Mouse (Mus musculus) limb, embryonic 11.5 days (tissue): ENCODE data around the gene Myog. TPM values are rescaled to one million over a fixed set of nuclear protein-coding genes. Genes with fewer than 3 reads are reported as not detected.
A peak's percentile ranks its signal among the peaks of the same experiment; 100 is the strongest.

Experiments used
- ATAC-seq: fragments of 200-750 bp; cut with Nextera tagmentation; 2 replicates; pipeline ENCODE4 v1.8.0; 2017; ENCODE audit warnings: low read depth; ENCODE audit not compliant: insufficient number of reproducible peaks, low FRiP score, low TSS enrichment
- DNase-seq: peaks from one replicate; pipeline ENCODE4 v3.0.0-alpha.2; 2015; ENCODE audit warnings: low spot score
- H3K27ac ChIP-seq: fragments of 300-500 bp; sonication (generic); replicated peaks from 2 replicates; pipeline ENCODE4 v1.5.1; 2014; ENCODE audit warnings: low read depth, mild to moderate bottlenecking, low read length
- H3K27me3 ChIP-seq: fragments of 300-500 bp; sonication (generic); 2 replicates; pipeline ENCODE4 v1.6.1; 2014; ENCODE audit warnings: mild to moderate bottlenecking, low read length, mixed read lengths; ENCODE audit not compliant: control insufficient read depth, insufficient read depth
- H3K36me3 ChIP-seq: fragments of 300-500 bp; sonication (generic); 2 replicates; pipeline ENCODE4 v1.6.1; 2014; ENCODE audit warnings: mild to moderate bottlenecking, low read length, moderate library complexity, mixed read lengths; ENCODE audit not compliant: control insufficient read depth, insufficient read depth
- H3K4me1 ChIP-seq: fragments of 300-500 bp; sonication (generic); 2 replicates; pipeline ENCODE4 v1.6.1; 2014; ENCODE audit warnings: low read length, mixed read lengths; ENCODE audit not compliant: control insufficient read depth, insufficient read depth
- H3K4me2 ChIP-seq: fragments of 300-500 bp; sonication (generic); 2 replicates; pipeline ENCODE4 v1.6.1; 2014; ENCODE audit warnings: low read depth, mild to moderate bottlenecking, moderate library complexity; ENCODE audit not compliant: severe bottlenecking
- H3K4me3 ChIP-seq: fragments of 300-500 bp; sonication (generic); 2 replicates; pipeline ENCODE4 v1.5.1; 2014; ENCODE audit warnings: low read depth, low read length
- H3K9ac ChIP-seq: fragments of 300-500 bp; sonication (generic); 2 replicates; pipeline ENCODE4 v1.6.1; 2014; ENCODE audit warnings: mild to moderate bottlenecking, low read length
- H3K9me3 ChIP-seq: fragments of 300-500 bp; sonication (generic); 2 replicates; pipeline ENCODE4 v1.6.1; 2016; ENCODE audit warnings: low read length; ENCODE audit not compliant: control insufficient read depth
- WGBS: fragments of 180-500 bp; shearing (Covaris S2); extraction: QIAGEN DNeasy Blood & Tissue Kit; methylation state at CpG from one replicate; pipeline ENCODE4 v1.1.7; 2014; 5-methylcytosine and 5-hydroxymethylcytosine counted together
- polyA plus RNA-seq: library from polyadenylated mRNA; unstranded; fragments of >200 nt; fragmentation: Nextera tagmentation; extraction: Ambion mirVana; gene quantifications from 2 replicates; pipeline ENCODE4 v1.2.1, GENCODE M21; 2014

Gene Myog
- polyA plus RNA-seq, result 30.5 and 31.5 TPM in 2 replicates

DNA sequence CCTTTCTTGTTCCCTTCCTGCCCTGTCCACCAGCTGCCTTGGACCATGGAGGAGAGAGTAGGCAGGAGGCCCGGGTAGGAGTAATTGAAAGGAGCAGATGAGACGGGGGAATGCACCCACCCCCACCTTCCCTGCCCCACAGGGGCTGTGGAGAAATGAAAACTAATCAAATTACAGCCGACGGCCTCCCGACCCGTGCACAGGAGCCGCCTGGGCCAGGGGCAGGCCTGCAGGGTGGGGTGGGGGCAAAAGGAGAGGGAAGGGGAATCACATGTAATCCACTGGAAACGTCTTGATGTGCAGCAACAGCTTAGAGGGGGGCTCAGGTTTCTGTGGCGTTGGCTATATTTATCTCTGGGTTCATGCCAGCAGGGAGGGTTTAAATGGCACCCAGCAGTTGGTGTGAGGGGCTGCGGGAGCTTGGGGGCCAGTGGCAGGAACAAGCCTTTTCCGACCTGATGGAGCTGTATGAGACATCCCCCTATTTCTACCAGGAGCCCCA lies at the start of gene Myog:
Gene Myog, plus strand, starts transcription at position 392 of the 502 bp plus-strand sequence.
- Histone ChIP-seq H3K4me2 (no peak within 1 kb of the TSS), H3K4me3 (no peak within 1 kb of the TSS), H3K36me3 (no peaks in the 10 kb centered on the region), H3K4me1 (peaks cover 6% of the 10 kb centered on the region; the same call in 1 of the 2 replicates), H3K9ac (no peak within 1 kb of the TSS), H3K27me3 (no peaks in the 10 kb centered on the region), H3K9me3 (no peaks in the 10 kb centered on the region), H3K27ac (0 out of 2 replicates have a peak within 1 kb of the TSS, but pooled peaks have one; percentile 30)
- ATAC-seq, result peak; percentile 31; the same call in 1 of the 2 replicates
- WGBS, result 40% methylated on average over 11 of the region's 11 CpGs
- DNase-seq, result no peak

DNA sequence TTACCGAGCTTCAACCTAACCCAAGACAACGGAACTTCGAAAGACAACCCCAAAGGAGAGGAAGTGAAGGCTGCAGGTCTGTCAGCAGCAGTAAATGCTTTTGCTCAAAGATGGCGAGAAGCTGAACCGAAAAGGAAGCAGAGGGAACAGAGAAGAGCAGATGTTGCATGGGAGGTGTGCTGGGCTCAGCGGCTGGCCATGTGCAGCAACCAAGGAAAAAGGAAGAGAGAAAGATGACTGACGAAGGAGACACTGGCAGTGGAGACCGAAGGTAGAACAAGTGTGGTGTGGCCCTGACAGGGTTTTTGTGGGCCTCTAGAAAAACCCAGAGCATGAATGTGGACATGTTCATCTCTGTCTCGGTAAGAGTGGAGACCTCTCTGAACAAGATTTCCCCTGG lies 49.1 kb upstream of the Myog start:
- Histone ChIP-seq H3K36me3 (no peaks in the 10 kb centered on the region), H3K9me3 (no peaks in the 10 kb centered on the region), H3K9ac (no peak overlapping the region), H3K4me1 (no peaks in the 10 kb centered on the region), H3K4me3 (no peak overlapping the region), H3K27me3 (peaks cover 14% of the 10 kb centered on the region), H3K27ac (no peak overlapping the region), H3K4me2 (no peak overlapping the region)
- no peak for DNase-seq
- WGBS, result 87% methylated on average over 9 of the region's 9 CpGs
- ATAC-seq, result no peak

DNA sequence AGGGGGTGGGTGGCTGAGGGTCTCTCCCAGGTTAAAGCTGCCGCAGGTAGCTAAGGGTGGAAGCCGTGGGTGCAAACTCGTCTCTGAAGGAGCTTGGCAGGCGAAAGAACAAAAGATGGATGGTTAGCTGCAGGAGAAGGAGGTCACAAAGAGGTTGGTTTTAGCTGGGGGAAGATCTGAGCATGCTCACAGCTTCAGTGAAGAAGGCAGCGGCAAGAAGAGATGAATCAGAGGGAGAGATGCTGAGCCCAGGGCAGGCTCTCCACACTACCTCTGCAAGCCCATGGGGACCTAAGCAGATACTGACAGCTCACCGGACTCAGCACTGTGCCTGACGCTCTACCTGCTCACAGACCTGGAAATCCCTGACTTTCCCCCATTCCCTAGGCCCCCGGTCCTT lies 48.5 kb upstream of the Myog start:
- Histone ChIP-seq H3K4me3 (no peak overlapping the region), H3K36me3 (no peaks in the 10 kb centered on the region), H3K9ac (no peak overlapping the region), H3K4me2 (no peak overlapping the region), H3K27ac (no peak overlapping the region), H3K4me1 (no peaks in the 10 kb centered on the region), H3K27me3 (peaks cover 8% of the 10 kb centered on the region), H3K9me3 (no peaks in the 10 kb centered on the region)
- ATAC-seq (no peak), DNase-seq (no peak)
- WGBS, result 81% methylated on average over 8 of the region's 8 CpGs

DNA sequence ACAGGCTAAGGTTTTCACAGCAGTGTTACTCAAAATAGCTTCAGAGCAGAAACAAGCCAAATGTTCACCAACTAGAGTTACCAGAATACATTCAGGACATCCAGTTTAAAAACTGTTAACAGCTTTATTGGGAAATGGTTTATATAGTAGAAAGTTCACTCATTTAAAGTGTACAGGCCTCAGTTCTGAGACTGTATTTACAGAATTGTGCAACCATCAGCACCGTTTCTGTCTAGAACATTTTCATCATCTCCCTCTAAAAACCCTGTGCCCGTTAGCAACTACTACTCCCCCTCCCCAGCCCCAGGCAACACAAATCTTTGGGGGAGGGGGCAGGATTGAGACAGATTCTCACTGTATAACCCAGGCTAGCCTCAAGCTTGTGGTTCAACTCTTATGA lies 47.5 kb upstream of the Myog start:
- 73% methylated on average over 2 of the region's 2 CpGs for WGBS
- Histone ChIP-seq H3K36me3 (no peaks in the 10 kb centered on the region), H3K4me2 (no peak overlapping the region), H3K27ac (no peak overlapping the region), H3K4me1 (no peaks in the 10 kb centered on the region), H3K9me3 (no peaks in the 10 kb centered on the region), H3K27me3 (no peaks in the 10 kb centered on the region), H3K4me3 (no peak overlapping the region), H3K9ac (no peak overlapping the region)
- DNase-seq (no peak), ATAC-seq (no peak)

DNA sequence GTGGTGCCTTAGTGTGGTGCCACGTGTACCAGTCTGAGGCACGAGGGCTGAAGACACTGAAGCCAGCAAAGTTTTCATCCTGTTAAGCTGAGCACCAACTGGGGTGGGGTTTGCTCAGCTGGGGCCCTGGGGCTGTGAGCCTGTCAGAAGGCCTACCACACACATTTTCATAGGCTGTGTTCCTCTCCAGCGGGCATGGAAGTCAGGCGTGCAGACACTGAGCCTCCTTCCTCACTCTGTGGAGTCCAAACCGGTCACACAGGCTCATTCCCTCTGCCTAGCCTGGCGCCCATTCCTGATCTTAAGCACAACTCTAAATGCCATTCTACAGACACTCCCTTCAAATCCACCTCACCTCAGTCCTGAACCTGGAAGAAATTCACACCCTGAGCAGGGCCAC lies 46.3 kb upstream of the Myog start:
- WGBS, result 81% methylated on average over 6 of the region's 6 CpGs
- peak overlapping the region; percentile 24; the same call in 1 of the 2 replicates for H3K4me2 ChIP-seq

DNA sequence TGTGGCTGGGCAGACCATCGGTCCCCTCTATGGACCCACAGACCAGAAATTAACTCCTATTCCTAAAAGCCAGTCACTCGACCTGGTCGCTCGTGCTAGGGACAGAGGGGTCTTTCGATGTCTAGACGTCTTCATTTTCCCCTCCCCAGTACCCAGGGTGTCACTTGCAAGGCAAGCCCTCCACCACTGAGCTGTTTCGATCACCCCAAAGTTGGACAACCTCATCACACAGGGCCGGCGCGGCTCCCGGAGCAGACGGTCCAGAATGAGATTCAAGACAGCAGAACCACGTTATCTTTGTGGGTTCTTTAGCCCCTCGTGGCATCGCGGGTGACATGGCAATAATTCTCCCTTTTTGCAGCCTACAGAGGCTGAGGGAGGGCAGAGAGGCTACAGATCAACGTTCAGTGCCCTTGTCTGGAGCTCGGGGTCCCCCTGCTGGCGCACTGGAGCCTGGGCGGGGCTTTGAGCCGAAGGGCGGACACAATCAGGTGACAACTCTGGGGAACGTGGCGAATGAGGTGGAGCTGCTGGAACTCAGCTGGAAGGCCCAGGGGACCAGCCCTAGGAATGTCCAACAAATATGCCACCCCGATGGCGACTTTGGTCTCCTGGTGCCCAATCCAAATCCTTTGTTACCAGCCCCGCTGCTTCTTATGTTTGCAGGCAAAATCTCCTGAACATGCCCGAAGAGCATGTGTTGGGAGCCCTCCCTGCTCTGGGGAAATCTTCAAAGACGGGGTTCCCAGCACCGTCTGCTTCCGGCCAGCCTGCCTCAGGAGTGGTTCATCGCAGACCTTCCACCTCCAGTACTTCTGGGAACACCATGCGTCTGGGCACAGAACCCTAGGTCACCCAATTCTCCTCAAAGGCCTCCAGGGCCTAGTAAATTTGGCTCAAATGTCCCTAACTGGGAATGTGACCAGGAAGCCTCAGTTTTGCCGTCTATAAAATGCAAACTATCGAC lies 45.6 kb upstream of the Myog start:
- Histone ChIP-seq H3K27me3 (no peaks in the 10 kb centered on the region), H3K4me3 (no peak overlapping the region), H3K4me1 (no peaks in the 10 kb centered on the region), H3K4me2 (peak overlapping the region; percentile 26; the same call in 1 of the 2 replicates), H3K36me3 (no peaks in the 10 kb centered on the region), H3K9me3 (no peaks in the 10 kb centered on the region), H3K27ac (no peak overlapping the region), H3K9ac (no peak overlapping the region)
- ATAC-seq (peak; percentile 65), DNase-seq (peak; percentile 93)
- 23% methylated on average over 35 of the region's 35 CpGs for WGBS

More for the DNA sequence above, 46.3 kb upstream of the Myog start:
- DNase-seq, result no peak
- Histone ChIP-seq H3K27ac (no peak overlapping the region), H3K36me3 (no peaks in the 10 kb centered on the region), H3K4me1 (no peaks in the 10 kb centered on the region), H3K27me3 (no peaks in the 10 kb centered on the region), H3K4me3 (no peak overlapping the region), H3K9ac (no peak overlapping the region), H3K9me3 (no peaks in the 10 kb centered on the region)
- ATAC-seq, result no peak

DNA sequence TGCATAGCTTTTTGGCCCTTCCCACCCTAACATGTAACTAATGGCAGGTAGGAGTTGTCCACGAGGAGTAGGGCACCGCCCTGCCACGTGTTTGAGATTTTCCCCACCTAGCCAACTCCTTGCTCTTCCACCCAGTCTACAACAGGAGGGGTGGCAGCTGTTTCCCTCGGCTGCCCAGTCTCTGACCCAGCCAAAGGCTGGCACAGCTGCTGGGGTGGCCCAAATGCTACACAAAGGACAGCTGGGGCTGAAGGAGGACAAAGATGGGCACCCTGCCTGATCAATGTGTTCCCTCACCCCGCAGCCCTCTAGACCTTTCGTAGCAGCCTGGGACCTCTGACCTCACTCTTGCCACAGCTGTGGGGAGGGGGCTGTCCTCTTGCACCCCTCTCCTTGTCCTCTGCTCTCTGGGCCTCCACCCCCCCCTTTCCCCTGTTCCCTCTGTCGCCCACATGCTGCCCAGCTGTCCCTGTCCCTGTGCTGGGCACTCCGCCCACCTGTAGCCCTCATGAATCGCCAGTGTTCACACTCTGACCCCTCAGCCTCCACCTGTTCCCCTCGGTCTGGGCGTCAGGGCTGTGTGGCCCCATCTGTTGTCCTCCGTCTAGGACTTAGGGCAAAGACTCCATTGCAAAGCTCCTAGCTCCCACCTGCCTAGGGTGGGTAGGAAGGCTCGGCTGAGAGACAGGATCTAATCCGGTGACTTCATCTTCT lies 44.6 kb upstream of the Myog start:
- H3K4me3 ChIP-seq, result no peak overlapping the region
- WGBS, result 75% methylated on average over 14 of the region's 14 CpGs
- ATAC-seq, result peak; percentile 44
- no peaks in the 10 kb centered on the region for H3K36me3 ChIP-seq
- H3K9ac ChIP-seq, result no peak overlapping the region
- DNase-seq, result no peak
- H3K27me3 ChIP-seq, result no peaks in the 10 kb centered on the region
- no peak overlapping the region for H3K27ac ChIP-seq
- no peaks in the 10 kb centered on the region for H3K9me3 ChIP-seq
- H3K4me1 ChIP-seq, result no peaks in the 10 kb centered on the region
- no peak overlapping the region for H3K4me2 ChIP-seq

DNA sequence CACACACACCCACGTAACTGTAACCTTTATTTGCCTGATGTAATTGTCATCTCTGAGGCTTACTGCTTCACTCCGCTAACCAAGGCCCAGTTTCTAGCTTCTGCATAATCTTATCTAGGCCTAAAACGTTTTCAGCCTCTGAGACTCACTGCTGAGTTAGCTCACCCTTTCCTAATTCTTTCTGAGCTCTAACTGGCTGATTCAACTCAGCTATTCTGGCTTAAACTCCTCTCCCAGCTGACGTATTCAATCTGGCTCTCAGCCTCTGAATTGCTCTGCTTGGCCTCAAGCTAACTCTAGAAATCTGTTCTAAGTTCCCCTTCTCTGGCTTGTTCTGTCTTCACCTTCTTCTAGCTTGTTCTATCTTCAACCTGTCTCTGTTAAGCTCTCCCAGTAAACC lies 43.2 kb upstream of the Myog start:
- Histone ChIP-seq H3K4me3 (no peak overlapping the region), H3K9me3 (no peaks in the 10 kb centered on the region), H3K9ac (no peak overlapping the region), H3K27me3 (no peaks in the 10 kb centered on the region), H3K27ac (no peak overlapping the region), H3K4me1 (no peaks in the 10 kb centered on the region), H3K36me3 (no peaks in the 10 kb centered on the region), H3K4me2 (no peak overlapping the region)
- WGBS, result 67% methylated on average over 4 of the region's 4 CpGs
- no peak for DNase-seq
- ATAC-seq, result no peak
